Mouse (Mus musculus): Measurements from ENCODE around the gene 2310007B03Rik.
A peak's percentile ranks its signal among the peaks of the same experiment; 100 is the strongest.

Gene 2310007B03Rik

GRCm38 (mm10) chr1:93159566-93160500 is 915 bp downstream of the 2310007B03Rik start:
- no peak for DNase-seq (ENCODE audit: low read depth)

GRCm38 (mm10) chr1:93158916-93159315 is 1.8 kb downstream of the 2310007B03Rik start:
- DNase-seq (ENCODE audit: low read depth), result no peak

GRCm38 (mm10) chr1:93157566-93157965 is 3.2 kb downstream of the 2310007B03Rik start:
- no peak for DNase-seq (ENCODE audit: low read depth)

- no peak for DNase-seq (ENCODE audit: low read depth)
These were observed 9.7 kb downstream of the 2310007B03Rik start for GRCm38 (mm10) chr1:93150907-93151661.

GRCm38 (mm10) chr1:93144176-93144575 is 16.6 kb downstream of the 2310007B03Rik start:
- no peak for DNase-seq (ENCODE audit: low read depth)

- DNase-seq (ENCODE audit: low read depth), result no peak
These were observed 17.9 kb downstream of the 2310007B03Rik start for GRCm38 (mm10) chr1:93142871-93143270.

- no peak for DNase-seq (ENCODE audit: low read depth)
These were observed 21.0 kb downstream of the 2310007B03Rik start for GRCm38 (mm10) chr1:93139713-93140112.

GRCm38 (mm10) chr1:93138534-93138933 is 22.2 kb downstream of the 2310007B03Rik start:
- DNase-seq (ENCODE audit: low read depth), result no peak

GRCm38 (mm10) chr1:93135036-93135526 is 25.7 kb downstream of the 2310007B03Rik start, which contains the start of gene Agxt:
Gene Agxt (plus strand): TSS chr1:93135240.
- no peak for DNase-seq (ENCODE audit: low read depth)

GRCm38 (mm10) chr1:93132676-93133075 is 28.1 kb downstream of the 2310007B03Rik start:
- no peak for DNase-seq (ENCODE audit: low read depth)

GRCm38 (mm10) chr1:93130242-93130983 is 30.3 kb downstream of the 2310007B03Rik start:
- DNase-seq (ENCODE audit: low read depth), result no peak

- DNase-seq (ENCODE audit: low read depth), result peak; percentile 27
These were observed 31.9 kb downstream of the 2310007B03Rik start for GRCm38 (mm10) chr1:93128710-93129349.

GRCm38 (mm10) chr1:93128209-93128608 is 32.5 kb downstream of the 2310007B03Rik start:
- no peak for DNase-seq (ENCODE audit: low read depth)

GRCm38 (mm10) chr1:93125256-93125655 is 35.5 kb downstream of the 2310007B03Rik start:
- peak; percentile 27 for DNase-seq (ENCODE audit: low read depth)

- no peak for DNase-seq (ENCODE audit: low read depth)
These were observed 36.7 kb downstream of the 2310007B03Rik start for GRCm38 (mm10) chr1:93124066-93124465.

- no peak for DNase-seq (ENCODE audit: low read depth)
These were observed 37.4 kb downstream of the 2310007B03Rik start for GRCm38 (mm10) chr1:93123179-93123854.

GRCm38 (mm10) chr1:93118816-93119215 is 41.9 kb downstream of the 2310007B03Rik start:
- no peak for DNase-seq (ENCODE audit: low read depth)

GRCm38 (mm10) chr1:93115471-93115870 is 45.3 kb downstream of the 2310007B03Rik start:
- DNase-seq (ENCODE audit: low read depth), result no peak

- peak; percentile 40 for DNase-seq (ENCODE audit: low read depth)
These were observed 45.9 kb downstream of the 2310007B03Rik start for GRCm38 (mm10) chr1:93114713-93115463.

GRCm38 (mm10) chr1:93102700-93103099 is 58.0 kb downstream of the 2310007B03Rik start:
- no peak for DNase-seq (ENCODE audit: low read depth)

Data from fibroblast of lung, adult 2 months (primary cell).